Mouse (Mus musculus) urinary bladder, postnatal 36 days (tissue): ENCODE results near the gene Nr2e1.

ENCODE experiments used
- DNase-seq, 2 experiments: peaks; one replicate each; pipeline ENCODE4 v3.0.0; 2022; ENCODE audit warnings: low spot score in 2 of 2, mixed read lengths in 1 of 2

The Nr2e1 gene

DNA sequence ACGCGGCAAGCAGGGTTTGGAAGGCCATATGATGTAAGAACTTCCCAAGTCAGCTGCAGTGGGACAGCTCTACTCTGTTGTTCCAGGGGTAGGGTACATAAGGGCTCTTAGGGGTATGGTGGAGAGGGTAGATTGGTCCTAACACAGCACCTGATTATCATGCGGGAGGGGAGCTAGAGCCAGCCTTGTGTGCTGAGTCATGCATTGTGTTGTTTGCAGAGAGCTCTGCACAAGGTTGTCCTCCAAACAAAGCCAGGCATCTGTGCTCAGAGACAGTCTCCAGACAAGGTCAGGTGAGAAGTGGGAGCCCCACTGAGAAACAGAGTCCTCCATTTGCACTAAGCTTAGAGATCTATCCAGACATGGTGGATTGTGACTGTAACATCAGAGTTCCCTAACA is 36.9 kb downstream of the Nr2e1 start:
- no peak for DNase-seq

DNA sequence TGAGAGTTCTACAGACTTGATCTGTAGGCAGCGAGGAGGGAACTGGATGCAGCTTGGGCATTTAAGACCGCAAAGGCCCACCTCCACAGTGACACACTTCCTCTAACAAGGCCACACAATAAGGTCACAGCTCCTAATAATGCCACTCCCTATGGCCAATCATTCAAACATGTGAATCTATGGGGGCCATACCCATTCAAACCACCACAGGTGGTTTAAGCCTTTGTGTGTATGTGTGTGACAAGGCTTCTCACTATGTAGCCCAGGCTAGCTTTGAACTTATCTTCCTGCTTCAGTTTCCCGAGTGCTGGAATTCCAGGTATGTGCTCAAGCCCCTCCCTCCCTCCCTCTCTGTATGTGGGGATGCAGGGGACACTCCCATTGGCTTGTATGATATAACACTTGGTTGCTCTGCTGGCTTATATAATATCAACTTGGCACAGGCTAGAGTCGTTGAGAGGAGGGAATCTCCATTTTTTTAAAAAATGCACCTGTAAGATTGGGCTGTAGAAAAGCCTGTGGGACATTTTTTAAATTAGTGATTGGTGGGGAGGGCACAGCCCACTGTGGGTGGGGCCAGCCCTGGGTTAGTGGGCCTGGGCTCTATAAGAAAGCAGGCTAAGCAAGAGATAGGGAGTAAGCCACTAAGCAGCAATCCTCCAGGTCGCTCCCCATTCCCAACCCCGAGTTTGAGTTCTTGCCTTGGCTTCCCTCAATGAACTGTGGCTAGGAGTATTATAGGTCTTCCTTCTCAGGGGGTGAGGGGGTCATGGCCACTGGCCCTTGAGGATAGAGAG is 37.5 kb downstream of the Nr2e1 start:
- DNase-seq, result no peak

DNA sequence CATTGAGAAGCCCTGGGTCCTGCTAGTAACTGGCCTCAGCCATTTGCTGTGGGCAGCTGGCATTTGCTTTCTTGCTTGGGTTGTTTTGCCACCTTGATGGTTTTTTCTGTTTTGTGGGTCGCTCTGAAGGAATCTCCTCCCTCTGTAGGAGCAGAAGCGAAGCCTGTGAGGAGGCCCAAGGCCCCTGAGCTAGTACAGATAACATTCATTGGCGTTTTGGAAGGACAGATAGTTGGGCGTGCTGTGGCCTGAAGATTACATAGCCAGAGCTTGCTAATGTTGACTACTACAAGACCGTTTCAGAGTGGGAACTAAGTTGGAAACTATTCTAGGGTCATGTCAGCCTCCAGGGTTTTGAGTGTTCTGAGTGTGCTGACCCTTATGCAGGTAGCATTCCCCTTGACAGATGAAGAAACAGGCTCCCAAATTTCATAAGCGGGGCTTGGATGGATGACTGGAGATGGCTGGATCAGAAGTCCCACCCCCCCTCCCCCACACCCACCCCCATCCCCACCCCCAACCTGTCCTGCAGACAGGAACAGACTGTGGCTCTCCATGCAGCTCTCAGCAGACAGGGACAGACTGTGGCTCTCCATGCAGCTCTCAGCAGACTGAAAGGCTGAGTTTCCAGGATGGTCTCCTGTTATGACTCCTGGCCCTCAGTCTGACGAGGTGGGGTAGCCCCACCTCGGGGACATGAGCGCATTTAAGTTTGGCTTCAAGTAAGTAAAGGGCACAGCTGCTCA is 45.7 kb downstream of the Nr2e1 start:
- no peak for DNase-seq

DNA sequence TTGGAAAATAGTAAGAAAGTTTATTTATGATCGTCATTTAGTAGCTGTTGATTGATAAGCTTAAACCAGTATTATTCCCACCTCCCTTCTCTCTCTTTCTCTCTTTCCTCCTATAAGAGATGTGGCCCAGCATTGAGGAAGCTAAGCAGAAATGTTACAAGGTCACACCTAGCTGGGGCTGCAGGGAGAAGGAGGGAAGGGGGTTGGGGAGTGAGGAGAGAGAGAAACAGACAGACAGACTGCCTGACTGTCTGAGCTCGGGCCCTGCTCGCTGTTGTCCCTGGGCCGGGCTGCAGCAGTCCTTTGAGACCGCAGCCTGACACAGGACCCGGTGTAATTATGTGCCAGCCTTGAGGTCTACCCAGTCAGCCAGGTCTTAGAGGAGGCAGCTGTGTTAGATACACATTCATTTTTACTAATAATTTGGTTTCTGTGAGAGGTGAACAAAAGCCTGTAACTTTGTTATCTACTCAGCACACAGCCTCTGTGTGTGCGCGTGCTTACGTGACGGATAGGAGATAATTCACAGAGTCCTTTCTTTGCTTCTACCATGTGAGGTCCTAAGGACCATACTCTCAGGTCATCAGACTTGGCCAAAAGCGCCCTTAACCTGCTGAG is 49.5 kb downstream of the Nr2e1 start:
- no peak for DNase-seq

DNA sequence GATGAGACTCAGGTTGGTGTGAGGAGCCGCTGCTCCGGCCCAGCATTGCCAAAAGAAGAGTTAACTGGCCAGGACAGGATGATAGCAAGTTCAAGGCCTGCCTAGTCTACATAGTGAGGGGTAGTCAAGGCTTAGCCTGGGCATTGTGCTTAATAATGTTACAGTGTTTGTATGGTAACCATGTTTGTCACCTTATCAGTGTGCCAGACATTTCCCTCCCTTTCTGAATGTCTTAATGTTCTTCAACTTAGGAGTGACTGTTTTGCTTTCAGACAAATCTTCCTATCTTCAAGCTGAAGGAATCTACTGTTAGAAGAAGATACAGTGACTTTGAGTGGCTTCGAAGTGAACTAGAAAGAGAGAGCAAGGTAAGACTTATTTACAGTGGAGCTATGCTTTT is 57.8 kb downstream of the Nr2e1 start:
- no peak for DNase-seq

DNA sequence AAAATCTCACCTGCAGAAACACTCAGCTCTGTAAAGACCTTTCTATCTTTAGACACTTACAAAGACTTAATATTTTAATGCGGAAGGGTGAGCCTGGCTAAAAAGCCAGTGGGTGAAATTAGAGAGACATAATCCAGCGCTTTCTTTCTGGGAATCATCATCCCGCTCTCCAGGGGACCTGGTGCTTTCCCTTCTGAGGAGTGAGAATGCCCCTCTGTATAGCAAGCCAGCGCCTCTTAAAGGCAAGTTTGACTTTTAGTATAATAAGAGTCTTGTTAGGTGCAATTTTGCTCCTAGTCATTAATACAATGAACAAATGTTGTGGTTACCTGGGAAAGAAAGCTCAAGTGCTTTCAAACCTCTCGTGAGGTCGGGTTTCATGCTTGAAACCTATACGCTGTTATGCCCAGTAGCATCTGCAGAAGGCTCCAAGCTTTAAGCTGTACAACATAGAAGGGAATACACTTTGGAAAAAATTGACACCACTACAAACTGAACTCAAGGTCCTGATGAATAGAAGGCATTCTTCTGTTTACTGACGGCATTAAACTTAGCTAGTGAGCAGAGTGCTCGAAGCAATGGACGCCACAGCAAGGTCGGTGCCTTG is 59.8 kb downstream of the Nr2e1 start:
- DNase-seq, result no peak

DNA sequence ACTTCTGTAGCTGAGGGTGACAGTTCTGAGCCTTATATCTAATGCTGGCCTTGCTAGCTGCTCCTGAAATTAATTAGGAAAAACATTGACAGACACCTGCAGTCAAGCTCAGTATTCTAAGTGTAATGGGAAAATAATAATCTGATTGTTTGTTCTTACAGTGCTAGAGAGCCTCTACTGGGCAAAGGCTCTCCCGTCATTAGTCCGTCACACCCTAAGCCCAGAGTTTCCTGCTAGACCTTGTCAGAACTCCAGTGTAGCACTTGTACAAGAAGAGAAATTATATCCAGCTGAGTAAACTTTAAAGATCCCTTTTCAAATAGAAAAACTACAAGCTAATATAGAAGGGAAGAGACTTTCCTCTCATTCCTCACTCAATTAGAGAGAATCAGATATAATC is 60.5 kb downstream of the Nr2e1 start:
- no peak for DNase-seq

DNA sequence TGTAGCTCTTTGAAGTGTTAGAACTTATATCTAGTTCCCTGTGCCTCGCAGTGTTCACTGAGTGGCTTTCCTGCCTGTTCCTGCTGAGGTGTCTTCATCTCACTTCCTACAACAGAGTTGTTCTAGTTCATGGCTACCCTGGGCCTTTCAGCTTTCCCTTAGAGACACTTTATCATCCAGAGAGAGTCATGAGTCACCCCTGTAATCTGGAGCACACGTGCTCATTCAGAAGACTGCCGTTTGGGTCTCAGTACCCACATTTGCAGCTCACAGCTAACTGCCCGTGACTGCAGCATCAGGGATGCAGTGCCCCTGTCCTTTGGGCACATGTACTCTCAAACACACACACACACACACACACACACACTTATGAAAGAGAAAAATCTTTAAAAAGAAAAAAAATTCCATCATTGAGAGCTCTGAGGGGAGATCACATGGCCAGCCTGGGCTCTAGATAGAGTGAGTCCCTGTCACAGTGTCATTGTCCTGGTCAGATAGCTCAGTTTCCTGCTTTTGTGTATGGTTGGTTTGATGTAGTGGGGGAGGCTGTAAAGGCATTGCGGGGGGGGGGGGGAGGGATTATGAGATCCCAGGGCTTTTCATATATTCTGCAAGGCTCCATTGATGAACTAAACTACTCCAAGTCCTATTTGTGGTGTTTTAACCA is 62.0 kb downstream of the Nr2e1 start:
- no peak for DNase-seq

DNA sequence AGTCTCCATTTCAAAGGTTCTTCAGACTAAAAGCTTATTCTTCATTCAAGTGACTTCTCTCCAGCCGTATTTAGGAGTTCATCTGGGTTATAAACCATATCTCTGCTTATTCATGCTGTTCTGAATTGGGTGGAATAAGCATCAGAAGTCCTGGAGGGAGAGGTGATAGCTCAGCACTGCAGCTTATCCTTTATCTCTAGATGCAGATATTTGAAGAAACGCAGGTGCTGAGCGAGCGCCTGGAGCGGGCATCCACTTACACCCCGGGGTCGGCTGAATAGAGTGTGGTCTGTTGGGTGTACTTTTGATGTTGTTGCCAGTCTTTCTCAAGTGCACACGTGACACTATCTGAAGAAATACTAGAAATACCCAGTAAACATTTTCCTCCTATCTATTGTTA is 65.1 kb downstream of the Nr2e1 start:
- DNase-seq, result no peak

DNA sequence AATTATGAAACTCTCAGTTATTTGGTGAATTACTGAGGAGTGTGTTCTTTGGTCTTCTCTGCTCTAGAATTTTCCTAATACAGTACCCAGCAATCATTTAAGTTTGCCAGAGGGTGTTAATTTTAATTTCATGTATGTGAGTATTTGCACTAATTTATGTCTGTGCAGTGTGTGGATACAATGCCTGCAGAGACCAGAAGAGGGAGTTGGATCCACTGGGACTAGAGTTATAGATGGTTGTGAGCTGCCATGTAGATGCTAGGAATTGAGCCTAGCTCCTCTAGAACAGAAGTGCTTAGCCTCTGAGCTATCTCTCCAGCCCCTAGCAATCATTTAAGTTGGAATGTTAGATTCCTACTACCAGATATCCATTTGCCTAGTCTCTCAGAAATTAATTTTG is 69.3 kb downstream of the Nr2e1 start:
- DNase-seq, result no peak
